Mouse (Mus musculus): Measurements from ENCODE around the gene Mrc2. TPM values are rescaled to one million over a fixed set of nuclear protein-coding genes. Genes with fewer than 3 reads are reported as not detected.
A peak's percentile ranks its signal among the peaks of the same experiment; 100 is the strongest.

The Mrc2 gene
- total and polyA plus RNA-seq, 2 experiments from 2014 or later: 4.2 to 21.4 TPM

- Histone ChIP-seq H3K4me3 (ENCODE audit: low read length) (no peak overlapping the region), H3K27ac (no peak overlapping the region), H3K4me2 (ENCODE audit: low read depth, low read length) (no peak overlapping the region), H3K9ac (replicated peaks; ENCODE audit: low read length) (no peak overlapping the region), H3K4me1 (ENCODE audit: insufficient read depth, low read length) (peaks cover 3% of the 10 kb centered on the region; the same call in 1 of the 2 replicates), H3K36me3 (ENCODE audit: insufficient read depth, low read length) (no peaks in the 10 kb centered on the region), H3K27me3 (ENCODE audit: insufficient read depth, low read length) (no peaks in the 10 kb centered on the region), H3K9me3 (ENCODE audit: low read length) (no peaks in the 10 kb centered on the region)
- WGBS: 91% methylated on average over 10 of the region's 10 CpGs
- ATAC-seq (no peak), DNase-seq (ENCODE audit: low spot score) (no peak)
- no peak for TF ChIP-seq CTCF (IDR thresholded peaks at IDR 0.05; ENCODE audit: low read depth)
Measured at GRCm38 (mm10) chr11:105296084-105296483, 3.6 kb downstream of the Mrc2 start.

GRCm38 (mm10) chr11:105310197-105310596 lies 17.8 kb downstream of the Mrc2 start:
- no peak overlapping the region for H3K9ac ChIP-seq (replicated peaks; ENCODE audit: low read length)
- no peak overlapping the region for H3K4me3 ChIP-seq (ENCODE audit: low read length)
- no peaks in the 10 kb centered on the region for H3K36me3 ChIP-seq (ENCODE audit: insufficient read depth, low read length)
- TF ChIP-seq CTCF (IDR thresholded peaks at IDR 0.05; ENCODE audit: low read depth): no peak
- H3K4me2 ChIP-seq (ENCODE audit: low read depth, low read length): no peak overlapping the region
- WGBS: 92% methylated on average over 7 of the region's 7 CpGs
- no peak for ATAC-seq
- no peak overlapping the region for H3K27ac ChIP-seq
- H3K9me3 ChIP-seq (ENCODE audit: low read length): no peaks in the 10 kb centered on the region
- peaks cover 12% of the 10 kb centered on the region; the same call in 1 of the 2 replicates for H3K4me1 ChIP-seq (ENCODE audit: insufficient read depth, low read length)
- H3K27me3 ChIP-seq (ENCODE audit: insufficient read depth, low read length): no peaks in the 10 kb centered on the region
- no peak for DNase-seq (ENCODE audit: low spot score)

GRCm38 (mm10) chr11:105311291-105311975 lies 19.0 kb downstream of the Mrc2 start:
- no peaks in the 10 kb centered on the region for H3K27me3 ChIP-seq (ENCODE audit: insufficient read depth, low read length)
- H3K36me3 ChIP-seq (ENCODE audit: insufficient read depth, low read length): no peaks in the 10 kb centered on the region
- no peaks in the 10 kb centered on the region for H3K9me3 ChIP-seq (ENCODE audit: low read length)
- H3K9ac ChIP-seq (replicated peaks; ENCODE audit: low read length): no peak overlapping the region
- WGBS: 63% methylated on average over 24 of the region's 24 CpGs
- ATAC-seq (no peak), DNase-seq (ENCODE audit: low spot score) (no peak)
- 0 out of 2 replicates have a peak overlapping the region, but pooled peaks have one; percentile 13 for H3K4me2 ChIP-seq (ENCODE audit: low read depth, low read length)
- no peak overlapping the region for H3K27ac ChIP-seq
- peaks cover 16% of the 10 kb centered on the region; the same call in 1 of the 2 replicates for H3K4me1 ChIP-seq (ENCODE audit: insufficient read depth, low read length)
- TF ChIP-seq CTCF (IDR thresholded peaks at IDR 0.05; ENCODE audit: low read depth): no peak
- no peak overlapping the region for H3K4me3 ChIP-seq (ENCODE audit: low read length)

GRCm38 (mm10) chr11:105312311-105312942 lies 20.0 kb downstream of the Mrc2 start:
- ATAC-seq (no peak), DNase-seq (ENCODE audit: low spot score) (peak; percentile 51)
- Histone ChIP-seq H3K4me2 (ENCODE audit: low read depth, low read length) (no peak overlapping the region), H3K9ac (replicated peaks; ENCODE audit: low read length) (no peak overlapping the region), H3K36me3 (ENCODE audit: insufficient read depth, low read length) (no peaks in the 10 kb centered on the region), H3K27me3 (ENCODE audit: insufficient read depth, low read length) (no peaks in the 10 kb centered on the region), H3K4me3 (ENCODE audit: low read length) (no peak overlapping the region), H3K27ac (no peak overlapping the region), H3K4me1 (ENCODE audit: insufficient read depth, low read length) (peaks cover 16% of the 10 kb centered on the region; the same call in 1 of the 2 replicates), H3K9me3 (ENCODE audit: low read length) (no peaks in the 10 kb centered on the region)
- no peak for TF ChIP-seq CTCF (IDR thresholded peaks at IDR 0.05; ENCODE audit: low read depth)
- WGBS: 49% methylated on average over 12 of the region's 12 CpGs

- H3K9ac ChIP-seq (replicated peaks; ENCODE audit: low read length): no peak overlapping the region
- DNase-seq (ENCODE audit: low spot score) (peak; percentile 31), ATAC-seq (peak; percentile 65)
- no peak overlapping the region for H3K4me3 ChIP-seq (ENCODE audit: low read length)
- no peaks in the 10 kb centered on the region for H3K27me3 ChIP-seq (ENCODE audit: insufficient read depth, low read length)
- no peak overlapping the region for H3K4me2 ChIP-seq (ENCODE audit: low read depth, low read length)
- H3K9me3 ChIP-seq (ENCODE audit: low read length): no peaks in the 10 kb centered on the region
- peaks cover 16% of the 10 kb centered on the region; the same call in 1 of the 2 replicates for H3K4me1 ChIP-seq (ENCODE audit: insufficient read depth, low read length)
- H3K36me3 ChIP-seq (ENCODE audit: insufficient read depth, low read length): no peaks in the 10 kb centered on the region
- TF ChIP-seq CTCF (IDR thresholded peaks at IDR 0.05; ENCODE audit: low read depth): no peak
- WGBS: 18% methylated on average over 10 of the region's 10 CpGs
- peak overlapping the region; percentile 29; the same call in 1 of the 2 replicates for H3K27ac ChIP-seq
Measured at GRCm38 (mm10) chr11:105312972-105313632, 20.7 kb downstream of the Mrc2 start.

- ATAC-seq: peak; percentile 41; the same call in 1 of the 2 replicates
- no peaks in the 10 kb centered on the region for H3K36me3 ChIP-seq (ENCODE audit: insufficient read depth, low read length)
- DNase-seq (ENCODE audit: low spot score): no peak
- H3K4me3 ChIP-seq (ENCODE audit: low read length): no peak overlapping the region
- peak overlapping the region; percentile 13; the same call in 1 of the 2 replicates for H3K9ac ChIP-seq (replicated peaks; ENCODE audit: low read length)
- H3K4me1 ChIP-seq (ENCODE audit: insufficient read depth, low read length): peaks cover 16% of the 10 kb centered on the region; the same call in 1 of the 2 replicates
- 21% methylated on average over 8 of the region's 8 CpGs for WGBS
- TF ChIP-seq CTCF (IDR thresholded peaks at IDR 0.05; ENCODE audit: low read depth): no peak
- no peaks in the 10 kb centered on the region for H3K27me3 ChIP-seq (ENCODE audit: insufficient read depth, low read length)
- H3K4me2 ChIP-seq (ENCODE audit: low read depth, low read length): no peak overlapping the region
- no peaks in the 10 kb centered on the region for H3K9me3 ChIP-seq (ENCODE audit: low read length)
- H3K27ac ChIP-seq: peak overlapping the region; percentile 29; the same call in 1 of the 2 replicates
Measured at GRCm38 (mm10) chr11:105313633-105314014, 21.2 kb downstream of the Mrc2 start.
